Mouse (Mus musculus) gastrocnemius, adult 8-10 months (tissue): Measurements from ENCODE around the gene Cela3b. TPM values are rescaled to one million over a fixed set of nuclear protein-coding genes. Genes with fewer than 3 reads are reported as not detected.

Experiments
- DNase-seq, 2 experiments: peaks; one replicate each; pipeline ENCODE4 v3.0.0; 2022; ENCODE audit warnings: low spot score in 2 of 2
- total RNA-seq, 4 experiments: library from RNA; stranded (reverse); gene quantifications; 2 replicates each; pipeline ENCODE4 v1.2.4; 2022

Cela3b gene
- total RNA-seq, 4 experiments from 2014 or later: not detected

GRCm38 (mm10) chr4:137417712-137418564, 12.4 kb downstream of the Cela3b start:
- DNase-seq: no peak

- DNase-seq: no peak
Measured at GRCm38 (mm10) chr4:137414936-137415335, 15.4 kb downstream of the Cela3b start.

- peak in 1 of 2 experiments; percentile 26 for DNase-seq
Measured at GRCm38 (mm10) chr4:137412185-137412709, 18.1 kb downstream of the Cela3b start.

- no peak for DNase-seq
Measured at GRCm38 (mm10) chr4:137409691-137410090, 20.6 kb downstream of the Cela3b start, which contains the start of gene Cela3a. TSS of gene Cela3a (minus strand) at chr4:137409791.

- DNase-seq: no peak
Measured at GRCm38 (mm10) chr4:137405571-137405970, 24.8 kb downstream of the Cela3b start.

GRCm38 (mm10) chr4:137396641-137397525, 33.5 kb downstream of the Cela3b start:
- DNase-seq: peak; percentile 45 to 64

- peak in 1 of 2 experiments; percentile 52 for DNase-seq
Measured at GRCm38 (mm10) chr4:137393378-137394135, 36.8 kb downstream of the Cela3b start.

- no peak for DNase-seq
Measured at GRCm38 (mm10) chr4:137392874-137393273, 37.5 kb downstream of the Cela3b start.

- DNase-seq: no peak
Measured at GRCm38 (mm10) chr4:137391287-137391686, 39.1 kb downstream of the Cela3b start.

GRCm38 (mm10) chr4:137390196-137390595, 40.1 kb downstream of the Cela3b start:
- no peak for DNase-seq

- no peak for DNase-seq
Measured at GRCm38 (mm10) chr4:137388983-137389382, 41.4 kb downstream of the Cela3b start.

- peak; percentile 63 to 77 for DNase-seq
Measured at GRCm38 (mm10) chr4:137388059-137388794, 42.1 kb downstream of the Cela3b start.

GRCm38 (mm10) chr4:137387482-137388058, 42.8 kb downstream of the Cela3b start:
- no peak for DNase-seq

GRCm38 (mm10) chr4:137380702-137381605, 49.4 kb downstream of the Cela3b start:
- no peak for DNase-seq

GRCm38 (mm10) chr4:137379713-137380255, 50.6 kb downstream of the Cela3b start:
- DNase-seq: no peak

GRCm38 (mm10) chr4:137379085-137379484, 51.3 kb downstream of the Cela3b start:
- no peak for DNase-seq

GRCm38 (mm10) chr4:137377526-137378304, 52.6 kb downstream of the Cela3b start:
- DNase-seq: no peak

- DNase-seq: no peak
Measured at GRCm38 (mm10) chr4:137376778-137377177, 53.6 kb downstream of the Cela3b start.
